ENCODE assay signal across 8 mouse cellular contexts in the genomic region with DNA sequence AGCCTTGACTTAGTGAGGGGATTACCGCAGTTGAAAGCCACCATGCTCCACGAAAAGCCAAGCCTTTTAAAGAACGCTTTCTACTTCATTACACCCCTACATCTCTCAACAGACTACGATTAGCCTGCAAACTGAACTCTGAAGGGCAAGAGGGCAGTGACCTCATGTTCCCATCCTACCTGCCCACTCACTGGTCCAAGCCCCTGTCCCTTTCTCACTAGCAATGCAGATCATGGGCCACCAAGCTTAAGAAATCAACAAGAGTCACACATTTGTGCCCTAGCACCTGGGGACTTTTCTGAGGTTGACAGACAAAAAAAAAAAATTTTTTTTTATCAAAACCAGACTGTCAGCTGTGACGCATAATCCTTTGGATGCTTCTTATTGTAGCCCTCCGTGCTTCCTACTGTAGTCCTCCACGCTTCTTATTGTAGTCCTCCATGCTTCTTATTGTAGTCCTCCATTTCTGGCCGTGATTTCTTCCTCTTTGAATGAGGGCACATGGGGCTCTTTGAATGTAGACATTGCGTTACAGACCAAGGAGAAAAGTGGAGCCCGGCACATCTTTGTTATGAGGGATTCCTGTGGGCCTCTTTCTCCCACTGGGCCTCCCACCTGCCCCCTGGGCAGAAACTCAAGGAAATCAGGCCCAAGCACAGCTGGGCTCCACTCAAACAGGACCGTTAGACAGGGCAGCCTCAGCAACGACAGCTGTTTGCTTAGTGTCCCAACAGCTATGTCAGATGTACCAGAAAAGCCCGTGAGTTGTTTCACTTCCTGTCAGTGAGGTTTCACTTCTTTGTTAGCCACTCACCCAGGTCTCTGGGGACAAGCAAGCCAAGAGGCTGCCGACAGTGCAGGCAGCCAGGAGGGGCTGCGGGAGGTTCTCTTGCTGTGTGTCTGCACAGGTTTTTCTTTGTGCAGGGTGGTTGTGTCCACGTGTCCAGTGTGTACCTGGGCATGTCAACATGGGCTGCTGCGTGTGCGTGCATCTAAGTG. TPM values are rescaled to one million over a fixed set of nuclear protein-coding genes. Genes with fewer than 3 reads are reported as not detected.
DNase-seq lines count a peak whose midpoint lies in the region; ATAC-seq and TF ChIP-seq lines count a peak whose summit lies in the region.

No protein-coding gene starts in this region.

- no peak for TF ChIP-seq CTCF in intestine, postnatal 0 days (IDR thresholded peaks at IDR 0.05; ENCODE audit: low read depth)

- no peaks in the 10 kb centered on the region for H3K36me3 ChIP-seq in intestine, postnatal 0 days (ENCODE audit: control insufficient read depth, insufficient read depth)
- H3K36me3 ChIP-seq in midbrain, embryonic 15.5 days (replicated peaks), result no peaks in the 10 kb centered on the region

- no peak overlapping the region for H3K4me2 ChIP-seq in intestine, postnatal 0 days (replicated peaks; ENCODE audit: low read depth)
- H3K4me2 ChIP-seq in midbrain, embryonic 15.5 days, result no peak overlapping the region

- ATAC-seq in intestine, postnatal 0 days, result no peak
- ATAC-seq in midbrain, embryonic 15.5 days (replicated peaks), result no peak

- DNase-seq in adrenal gland, postnatal 10 days, result peak; percentile 32
- DNase-seq in adrenal gland, postnatal 4 days (ENCODE audit: low spot score in 2 of 2), result no peak
- peak; percentile 32 to 46 for DNase-seq in right cerebral cortex, postnatal 10 days (ENCODE audit: low spot score in 2 of 2)
- DNase-seq in right cerebral cortex, postnatal 4 days, result no peak
- peak; percentile 33 to 45 for DNase-seq in lung, adult 18-20 months
- DNase-seq in spleen, postnatal 4 days (ENCODE audit: low spot score in 2 of 2), result peak; percentile 70 to 80

- H3K9me3 ChIP-seq in intestine, postnatal 0 days (ENCODE audit: control insufficient read depth), result no peaks in the 10 kb centered on the region
- no peaks in the 10 kb centered on the region for H3K9me3 ChIP-seq in midbrain, embryonic 15.5 days

- no peaks in the 10 kb centered on the region for H3K4me1 ChIP-seq in intestine, postnatal 0 days (replicated peaks; ENCODE audit: control insufficient read depth, insufficient read depth, low read length)
- no peaks in the 10 kb centered on the region; the same call in 1 of the 2 replicates for H3K4me1 ChIP-seq in midbrain, embryonic 15.5 days

- H3K27ac ChIP-seq in intestine, postnatal 0 days (ENCODE audit: low read depth, low read length), result no peak overlapping the region
- no peak overlapping the region for H3K27ac ChIP-seq in midbrain, embryonic 15.5 days

- H3K4me3 ChIP-seq in intestine, postnatal 0 days (ENCODE audit: low read depth, low read length), result no peak overlapping the region
- no peak overlapping the region for H3K4me3 ChIP-seq in midbrain, embryonic 15.5 days

- WGBS in intestine, postnatal 0 days, result 71% methylated on average over 18 of the region's 18 CpGs
- 55% methylated on average over 18 of the region's 18 CpGs for WGBS in midbrain, embryonic 15.5 days

- H3K9ac ChIP-seq in intestine, postnatal 0 days (ENCODE audit: low read depth, low read length), result no peak overlapping the region
- no peak overlapping the region for H3K9ac ChIP-seq in midbrain, embryonic 15.5 days

- H3K27me3 ChIP-seq in intestine, postnatal 0 days (replicated peaks; ENCODE audit: control insufficient read depth, insufficient read depth, low read length), result no peaks in the 10 kb centered on the region
- no peaks in the 10 kb centered on the region for H3K27me3 ChIP-seq in midbrain, embryonic 15.5 days (replicated peaks)

RNA-seq across cellular contexts. Expression of gene Hdhd5, which starts 36.1 kb away (rescaled TPM):
- 10 to 100 TPM; 24.9 to 34.0 TPM for total RNA-seq in adrenal gland, postnatal 10 days (2021)
- total RNA-seq in adrenal gland, postnatal 4 days (2021), result 10 to 100 TPM; 34.8 to 35.1 TPM
- polyA plus RNA-seq in intestine, postnatal 0 days (2015; fragmentation: Nextera tagmentation; extraction: Ambion mirVana), result 5.9 and 6.1 TPM in 2 replicates
- 15.5 and 18.0 TPM in 2 replicates for polyA plus RNA-seq in midbrain, embryonic 15.5 days (2015; fragmentation: Nextera tagmentation; extraction: Ambion mirVana)

Comparison
In these comparisons a context has a peak if more than half of its experiments do, and no peak if none do; other contexts are left out.
1. DNase-seq: peak in adrenal gland, postnatal 10 days (single experiment), right cerebral cortex, postnatal 10 days (2 of 2), lung, adult 18-20 months (2 of 2) and spleen, postnatal 4 days (2 of 2); none in adrenal gland, postnatal 4 days (0 of 2) and right cerebral cortex, postnatal 4 days (single experiment).